Mouse (Mus musculus) lung, postnatal 36 days (tissue): ENCODE results near the gene Snrnp200.
"Not testable (repeated sequence)": the region's sequence is repeated elsewhere in the genome, so short reads cannot be mapped to it uniquely, and the experiment has no call there.

Experiments used
- DNase-seq: peaks from one replicate; pipeline ENCODE4 v3.0.0; 2022; ENCODE audit warnings: mixed read lengths

Gene Snrnp200

GRCm38 (mm10) chr2:127207547-127208451, at the start of gene Snrnp200, which contains the start of gene 1810024B03Rik:
Gene Snrnp200, plus strand, starts transcription at chr2:127208386.
Gene 1810024B03Rik, minus strand, starts transcription at chr2:127208280.
- DNase-seq, result peak; percentile 97

- no peak for DNase-seq
Observed at GRCm38 (mm10) chr2:127165675-127166074, 42.5 kb upstream of the Snrnp200 start.

- DNase-seq, result peak; percentile 76
Observed at GRCm38 (mm10) chr2:127166261-127166660, 41.9 kb upstream of the Snrnp200 start.

GRCm38 (mm10) chr2:127182598-127183381, 25.4 kb upstream of the Snrnp200 start:
- DNase-seq, result peak; percentile 93

- DNase-seq, result no peak
Observed at GRCm38 (mm10) chr2:127189574-127189973, 18.6 kb upstream of the Snrnp200 start.

GRCm38 (mm10) chr2:127204932-127205331, 3.3 kb upstream of the Snrnp200 start:
- DNase-seq, result peak; percentile 68

GRCm38 (mm10) chr2:127205936-127206335, 2.2 kb upstream of the Snrnp200 start:
- DNase-seq, result not testable (repeated sequence)

- no peak for DNase-seq
Observed at GRCm38 (mm10) chr2:127206916-127207315, 1.3 kb upstream of the Snrnp200 start.

GRCm38 (mm10) chr2:127208452-127208769, 225 bp downstream of the Snrnp200 start:
- DNase-seq, result no peak

- no peak for DNase-seq
Observed at GRCm38 (mm10) chr2:127210701-127211100, 2.5 kb downstream of the Snrnp200 start.

GRCm38 (mm10) chr2:127217746-127218145, 9.6 kb downstream of the Snrnp200 start:
- DNase-seq, result no peak

- DNase-seq, result no peak
Observed at GRCm38 (mm10) chr2:127225261-127225660, 17.1 kb downstream of the Snrnp200 start.

- peak; percentile 22 for DNase-seq
Observed at GRCm38 (mm10) chr2:127237897-127238610, 29.9 kb downstream of the Snrnp200 start.

- DNase-seq, result no peak
Observed at GRCm38 (mm10) chr2:127240065-127240464, 31.9 kb downstream of the Snrnp200 start.

- DNase-seq, result peak; percentile 99
Observed at GRCm38 (mm10) chr2:127247592-127248333, 39.6 kb downstream of the Snrnp200 start, which contains the start of the genes Ciao1 and Tmem127. Gene Ciao1, minus strand, starts transcription at chr2:127247816. Gene Tmem127, plus strand, starts transcription at chr2:127247908.

GRCm38 (mm10) chr2:127248334-127249004, 40.3 kb downstream of the Snrnp200 start:
- peak; percentile 15 for DNase-seq

GRCm38 (mm10) chr2:127250291-127251008, 42.3 kb downstream of the Snrnp200 start:
- DNase-seq, result no peak

GRCm38 (mm10) chr2:127251457-127251856, 43.3 kb downstream of the Snrnp200 start:
- DNase-seq, result no peak

- no peak for DNase-seq
Observed at GRCm38 (mm10) chr2:127251880-127252527, 43.8 kb downstream of the Snrnp200 start.

GRCm38 (mm10) chr2:127252787-127253186, 44.6 kb downstream of the Snrnp200 start:
- no peak for DNase-seq
